Mouse (Mus musculus) neural tube, embryonic 12.5 days (tissue): Measurements from ENCODE around the gene Atg9b. TPM values are rescaled to one million over a fixed set of nuclear protein-coding genes. Genes with fewer than 3 reads are reported as not detected.

Experiments used
- ATAC-seq: fragments of 200-750 bp; cut with Nextera tagmentation; 2 replicates; pipeline ENCODE4 v1.8.0; 2017; ENCODE audit warnings: low read depth, mild to moderate bottlenecking, moderate TSS enrichment, moderate library complexity; ENCODE audit not compliant: low FRiP score
- H3K27ac ChIP-seq: fragments of 300-500 bp; sonication (generic); 2 replicates; pipeline ENCODE4 v1.5.1; 2016
- H3K27me3 ChIP-seq: fragments of 300-500 bp; sonication (generic); replicated peaks from 2 replicates; pipeline ENCODE4 v1.6.1; 2016; ENCODE audit warnings: mild to moderate bottlenecking
- H3K36me3 ChIP-seq: fragments of 300-500 bp; sonication (generic); 2 replicates; pipeline ENCODE4 v1.6.1; 2016; ENCODE audit warnings: mild to moderate bottlenecking
- H3K4me1 ChIP-seq: fragments of 300-500 bp; sonication (generic); 2 replicates; pipeline ENCODE4 v1.6.1; 2016
- H3K4me2 ChIP-seq: fragments of 300-500 bp; sonication (generic); replicated peaks from 2 replicates; pipeline ENCODE4 v1.6.1; 2016; ENCODE audit warnings: mild to moderate bottlenecking
- H3K4me3 ChIP-seq: fragments of 300-500 bp; sonication (generic); 2 replicates; pipeline ENCODE4 v1.5.1; 2016
- H3K9ac ChIP-seq: fragments of 300-500 bp; sonication (generic); 2 replicates; pipeline ENCODE4 v1.6.1; 2016; ENCODE audit warnings: mild to moderate bottlenecking
- H3K9me3 ChIP-seq: fragments of 300-500 bp; sonication (generic); 2 replicates; pipeline ENCODE4 v1.6.1; 2016; ENCODE audit warnings: mild to moderate bottlenecking
- WGBS: fragments of 180-500 bp; shearing (Covaris S2); methylation state at CpG from one replicate; pipeline ENCODE4 v1.1.7; 2016; 5-methylcytosine and 5-hydroxymethylcytosine counted together
- polyA plus RNA-seq: library from polyadenylated mRNA; unstranded; fragments of >200 nt; fragmentation: Nextera tagmentation; extraction: Ambion mirVana; gene quantifications from 2 replicates; pipeline ENCODE4 v1.2.1, GENCODE M21; 2016

Atg9b gene
- polyA plus RNA-seq, 1 experiment from 2014 or later: 0.35 TPM

DNA sequence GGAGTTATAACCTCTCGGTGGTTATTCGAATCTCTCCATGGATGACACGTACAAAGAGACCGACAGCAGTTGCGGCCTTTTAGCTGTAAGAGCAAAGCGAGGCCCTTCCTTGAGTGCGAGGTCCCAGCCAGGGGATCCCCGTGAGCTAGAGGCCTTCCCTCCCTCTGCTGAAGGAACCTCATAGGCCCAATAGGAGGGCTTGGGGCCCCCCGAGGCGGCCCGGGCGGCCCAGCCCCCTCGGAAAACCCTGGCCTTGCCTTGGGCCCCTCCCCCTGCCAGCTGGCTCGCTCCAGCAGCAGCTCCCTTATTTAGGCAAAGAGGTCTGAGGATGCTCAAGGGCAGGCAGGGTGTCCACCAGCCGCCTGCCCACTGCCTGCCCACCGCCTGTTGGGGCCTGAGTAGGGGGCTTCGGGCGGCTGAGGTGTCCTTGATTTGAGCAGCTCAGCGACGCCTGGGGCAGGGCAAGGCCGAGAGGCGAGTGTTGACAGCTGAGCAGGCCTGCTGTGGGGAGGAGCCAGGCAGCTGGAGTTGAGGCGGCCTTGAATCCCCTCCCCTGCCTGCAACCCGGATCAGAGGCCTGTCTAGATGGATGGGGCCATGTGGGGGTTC is 39.6 kb downstream of the Atg9b start:
- H3K27ac ChIP-seq: peak overlapping the region; percentile 98
- H3K4me2 ChIP-seq: peak overlapping the region; percentile 98
- H3K9me3 ChIP-seq: no peaks in the 10 kb centered on the region
- peaks cover 65% of the 10 kb centered on the region for H3K4me1 ChIP-seq
- H3K36me3 ChIP-seq: no peaks in the 10 kb centered on the region
- 1% methylated on average over 24 of the region's 24 CpGs for WGBS
- H3K4me3 ChIP-seq: peak overlapping the region; percentile 77
- peak; percentile 39 for ATAC-seq
- peaks cover 21% of the 10 kb centered on the region for H3K27me3 ChIP-seq
- H3K9ac ChIP-seq: peak overlapping the region; percentile 86

DNA sequence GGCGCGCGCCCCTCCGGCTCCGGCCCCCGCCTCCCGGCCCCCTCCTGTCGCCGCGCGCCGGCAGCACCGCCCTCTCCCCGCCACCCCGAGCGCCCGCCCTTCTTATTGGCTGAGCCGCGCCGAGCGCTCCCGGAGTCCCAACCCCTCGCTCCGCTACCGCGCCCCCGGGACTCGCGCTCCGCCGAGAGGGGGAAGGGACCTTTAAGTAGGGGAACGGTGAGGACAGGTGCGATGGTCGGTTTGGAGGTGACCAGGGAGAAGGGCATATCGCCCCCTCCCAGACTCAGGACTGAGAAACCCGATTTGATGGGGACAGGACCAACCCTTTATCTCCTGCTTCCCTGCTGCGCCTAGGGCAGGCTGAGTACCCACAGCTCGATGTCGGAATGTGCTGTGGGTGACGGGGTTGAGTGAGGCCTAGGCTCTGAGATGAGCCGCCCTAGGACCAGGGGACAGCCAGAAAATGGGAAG is 40.2 kb downstream of the Atg9b start:
- peak overlapping the region; percentile 77 for H3K4me3 ChIP-seq
- peaks cover 67% of the 10 kb centered on the region for H3K4me1 ChIP-seq
- H3K4me2 ChIP-seq: peak overlapping the region; percentile 98
- under 1% methylated on average over 41 of the region's 41 CpGs for WGBS
- H3K27me3 ChIP-seq: peaks cover 22% of the 10 kb centered on the region
- H3K9me3 ChIP-seq: no peaks in the 10 kb centered on the region
- no peaks in the 10 kb centered on the region for H3K36me3 ChIP-seq
- H3K9ac ChIP-seq: peak overlapping the region; percentile 86
- peak overlapping the region; percentile 98 for H3K27ac ChIP-seq
- ATAC-seq: peak; percentile 82

DNA sequence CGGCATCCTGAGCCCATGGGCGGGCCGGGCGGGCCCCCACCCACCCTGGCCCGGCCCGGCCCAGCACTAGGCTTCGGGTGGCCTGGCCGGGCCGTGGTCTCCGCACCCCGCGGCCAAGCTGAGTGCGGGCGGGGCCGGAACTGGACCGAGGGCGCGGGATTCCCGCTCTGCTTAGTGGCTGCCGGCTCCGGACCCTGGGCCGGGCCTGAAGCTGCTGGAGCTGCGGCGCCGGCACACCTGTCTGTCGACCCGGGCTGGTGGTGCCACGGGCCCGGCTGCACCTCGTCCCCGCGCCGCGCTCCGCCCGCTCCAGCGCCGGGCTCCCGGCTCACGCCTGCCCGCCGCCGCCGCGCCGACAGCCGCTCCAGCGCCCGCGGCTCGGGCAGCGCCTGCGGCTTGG is 40.7 kb downstream of the Atg9b start, which contains the start of gene Kcnh2:
Gene Kcnh2 (minus strand): TSS at position 327 of the 400 bp plus-strand sequence.
- H3K36me3 ChIP-seq: no peaks in the 10 kb centered on the region
- H3K27me3 ChIP-seq: peaks cover 22% of the 10 kb centered on the region
- peak within 1 kb of the TSS; percentile 86 for H3K9ac ChIP-seq
- peak within 1 kb of the TSS; percentile 77 for H3K4me3 ChIP-seq
- ATAC-seq: peak; percentile 42
- H3K27ac ChIP-seq: peak within 1 kb of the TSS; percentile 98
- 0% methylated on average over 38 of the region's 53 CpGs for WGBS
- H3K4me1 ChIP-seq: peaks cover 67% of the 10 kb centered on the region
- no peaks in the 10 kb centered on the region for H3K9me3 ChIP-seq
- peak within 1 kb of the TSS; percentile 98 for H3K4me2 ChIP-seq

DNA sequence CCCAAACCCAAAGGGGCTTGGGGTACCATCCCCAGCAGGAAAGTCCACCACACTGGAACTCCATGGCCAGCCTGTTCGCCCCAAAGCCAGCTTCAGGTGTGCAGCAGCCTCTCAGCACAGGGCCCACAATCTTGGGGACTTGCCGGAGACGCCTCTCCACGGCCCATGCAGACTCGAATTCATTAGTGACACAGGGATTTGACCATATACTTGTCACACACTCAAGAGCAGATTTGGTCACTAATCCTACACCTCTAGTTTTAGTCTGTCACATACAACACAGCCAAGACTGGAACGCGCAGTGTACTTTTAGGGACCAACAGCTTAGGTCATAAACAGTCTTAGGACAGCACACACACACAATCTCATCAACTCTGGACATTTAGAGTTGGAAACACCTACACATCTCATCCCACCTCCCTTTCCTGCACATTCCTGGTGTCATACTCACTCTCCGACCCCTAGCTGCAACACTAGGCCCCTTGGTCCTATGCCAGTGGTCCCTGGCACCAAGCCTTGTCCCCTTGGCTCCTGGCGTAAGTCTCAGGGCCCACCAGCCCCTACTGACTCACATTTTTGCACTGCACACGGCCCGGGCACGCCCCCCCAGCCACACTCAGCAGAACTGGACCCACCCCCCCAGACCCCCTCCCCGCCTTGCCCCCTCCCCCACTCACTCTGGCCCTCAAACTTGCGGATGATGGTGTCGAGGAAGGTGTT is 41.3 kb downstream of the Atg9b start:
- Histone ChIP-seq H3K27me3 (peaks cover 22% of the 10 kb centered on the region), H3K4me2 (peak overlapping the region; percentile 98)

DNA sequence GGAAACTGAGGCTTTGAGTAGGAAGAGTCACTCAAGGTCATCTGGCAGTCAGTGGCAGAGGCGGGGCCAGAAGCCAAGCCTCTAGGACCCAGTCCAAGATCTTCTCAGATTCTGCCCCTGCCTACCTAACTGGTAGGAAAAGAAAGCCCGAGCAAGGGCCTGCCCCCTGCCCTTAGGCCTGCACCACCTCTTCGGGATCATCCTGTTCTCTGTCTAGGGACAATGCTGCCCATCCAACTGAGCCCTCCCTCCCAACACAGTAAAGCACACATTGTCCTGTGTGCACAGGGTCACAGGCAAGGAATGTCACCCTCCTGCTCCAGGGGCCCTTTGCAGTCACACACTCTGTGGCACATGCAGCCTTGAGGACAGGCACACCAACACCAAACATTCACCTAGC is 41.9 kb downstream of the Atg9b start:
- H3K9ac ChIP-seq: peak overlapping the region; percentile 86; the same call in 1 of the 2 replicates
- peak overlapping the region; percentile 77 for H3K4me3 ChIP-seq
- H3K27me3 ChIP-seq: peaks cover 22% of the 10 kb centered on the region
- H3K4me2 ChIP-seq: peak overlapping the region; percentile 98
- WGBS: 61% methylated on average over 3 of the region's 3 CpGs
- H3K27ac ChIP-seq: no peak overlapping the region
- H3K36me3 ChIP-seq: no peaks in the 10 kb centered on the region
- H3K4me1 ChIP-seq: peaks cover 73% of the 10 kb centered on the region
- no peak for ATAC-seq
- H3K9me3 ChIP-seq: no peaks in the 10 kb centered on the region

More for the DNA sequence above, 41.3 kb downstream of the Atg9b start:
- H3K27ac ChIP-seq: peak overlapping the region; percentile 68; the same call in 1 of the 2 replicates
- 34% methylated on average over 15 of the region's 15 CpGs for WGBS
- H3K4me3 ChIP-seq: peak overlapping the region; percentile 77
- peaks cover 67% of the 10 kb centered on the region for H3K4me1 ChIP-seq
- no peaks in the 10 kb centered on the region for H3K9me3 ChIP-seq
- H3K9ac ChIP-seq: peak overlapping the region; percentile 86
- H3K36me3 ChIP-seq: no peaks in the 10 kb centered on the region
- ATAC-seq: no peak

DNA sequence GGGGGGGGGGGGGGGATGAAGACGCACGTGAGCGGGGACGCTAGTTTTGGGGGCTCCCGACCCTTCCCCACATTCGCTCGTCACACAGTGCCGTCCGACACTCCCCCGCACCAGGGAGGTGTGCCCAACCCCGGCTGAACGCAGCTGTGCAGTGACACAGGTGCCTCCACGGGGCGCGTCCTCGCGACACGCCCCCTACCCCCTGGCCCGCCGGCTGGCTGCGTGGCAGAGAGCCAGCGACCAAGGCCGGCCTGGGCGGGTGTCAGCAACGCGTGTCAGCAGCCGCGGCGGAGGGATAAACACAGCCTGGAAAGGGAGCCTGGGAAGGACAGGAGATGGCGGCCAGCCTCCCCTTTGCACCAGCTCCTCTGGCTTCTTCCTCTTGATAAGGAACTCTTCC is 43.4 kb downstream of the Atg9b start:
- H3K27ac ChIP-seq: no peak overlapping the region
- H3K27me3 ChIP-seq: peaks cover 22% of the 10 kb centered on the region
- no peak for ATAC-seq
- no peaks in the 10 kb centered on the region for H3K36me3 ChIP-seq
- WGBS: 1% methylated on average over 30 of the region's 30 CpGs
- peak overlapping the region; percentile 98 for H3K4me2 ChIP-seq
- H3K4me3 ChIP-seq: peak overlapping the region; percentile 48
- H3K4me1 ChIP-seq: peaks cover 82% of the 10 kb centered on the region
- H3K9me3 ChIP-seq: no peaks in the 10 kb centered on the region
- peak overlapping the region; percentile 65 for H3K9ac ChIP-seq

DNA sequence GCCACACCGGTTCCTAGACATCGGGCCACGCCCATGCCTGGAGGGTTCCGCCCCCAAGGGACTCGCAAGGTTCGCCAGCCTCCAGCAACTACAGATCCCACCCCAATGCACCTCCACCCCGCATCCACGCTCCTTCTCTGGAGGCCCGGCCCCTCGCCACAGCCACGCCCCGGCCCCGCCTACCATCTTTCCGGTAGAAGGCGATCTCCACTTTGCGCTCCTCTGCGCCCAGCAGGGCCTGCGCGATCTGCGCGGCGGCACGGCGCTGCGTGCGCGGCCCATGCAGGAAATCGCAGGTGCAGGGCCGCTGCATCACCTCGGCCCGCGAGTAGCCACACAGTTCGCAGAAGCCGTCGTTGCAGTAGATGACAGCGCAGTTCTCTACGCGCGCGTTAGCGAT is 43.8 kb downstream of the Atg9b start:
- Histone ChIP-seq H3K36me3 (no peaks in the 10 kb centered on the region), H3K4me2 (peak overlapping the region; percentile 98), H3K27ac (no peak overlapping the region), H3K27me3 (peaks cover 22% of the 10 kb centered on the region), H3K4me3 (peak overlapping the region; percentile 48), H3K4me1 (peaks cover 82% of the 10 kb centered on the region), H3K9me3 (no peaks in the 10 kb centered on the region), H3K9ac (peak overlapping the region; percentile 65)
- peak; percentile 7; the same call in 1 of the 2 replicates for ATAC-seq
- under 1% methylated on average over 41 of the region's 41 CpGs for WGBS

DNA sequence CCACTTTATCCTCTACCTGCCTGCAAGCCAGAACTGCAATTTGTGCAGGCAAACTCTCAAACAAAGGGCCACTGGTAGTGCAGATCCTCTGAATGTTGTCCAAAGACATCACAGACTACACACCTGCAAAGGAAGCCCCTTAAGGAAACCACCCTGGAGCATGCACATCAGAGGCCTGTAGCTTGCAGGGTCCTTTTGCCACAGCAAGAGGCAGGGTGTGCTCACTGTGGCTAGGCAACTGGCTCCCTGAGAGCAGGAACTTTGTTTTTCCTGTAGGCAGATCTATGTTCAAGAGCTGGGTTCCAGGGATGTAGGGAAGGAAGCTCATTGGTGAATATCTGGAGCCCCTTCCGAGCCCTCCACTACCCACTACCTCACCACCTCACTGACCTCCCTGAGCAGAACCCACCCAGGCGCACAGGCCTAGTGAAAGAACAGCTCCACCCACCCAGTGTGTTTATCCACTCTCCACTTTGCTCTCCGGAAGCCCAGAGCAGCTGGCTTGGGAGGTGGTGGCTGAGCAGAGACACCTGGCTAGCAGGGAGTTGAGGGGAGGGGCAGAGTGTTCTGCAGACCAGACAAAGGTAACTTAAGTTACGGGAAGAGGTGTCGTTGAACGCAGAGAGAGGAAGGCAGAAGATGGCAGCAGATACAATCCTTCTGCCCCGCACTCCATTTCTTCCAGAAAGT is 44.6 kb downstream of the Atg9b start:
- Histone ChIP-seq H3K4me2 (peak overlapping the region; percentile 98), H3K36me3 (no peaks in the 10 kb centered on the region), H3K4me1 (peaks cover 80% of the 10 kb centered on the region), H3K4me3 (no peak overlapping the region), H3K9me3 (no peaks in the 10 kb centered on the region), H3K27ac (no peak overlapping the region), H3K9ac (0 out of 2 replicates have a peak overlapping the region, but pooled peaks have one; percentile 10), H3K27me3 (peaks cover 22% of the 10 kb centered on the region)
- no peak for ATAC-seq
- 50% methylated on average over 7 of the region's 7 CpGs for WGBS

DNA sequence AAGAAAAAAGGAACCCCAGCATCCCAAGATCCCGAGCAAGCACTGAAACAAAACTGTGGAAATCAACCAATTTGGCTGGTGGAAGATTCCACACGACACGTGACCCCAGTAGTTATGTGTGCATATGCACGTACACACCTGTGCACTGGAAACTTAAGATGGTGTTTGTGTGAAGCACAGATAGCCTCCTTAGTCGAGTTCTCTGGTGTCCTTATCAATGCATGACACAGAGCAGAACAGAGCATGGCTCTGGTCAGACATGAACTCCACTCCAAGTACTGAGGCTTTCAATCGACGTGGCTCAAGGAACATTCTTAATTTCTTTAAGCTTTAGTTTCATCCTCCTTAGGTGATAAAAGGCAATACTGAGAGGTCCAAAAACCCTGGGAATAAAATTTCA is 45.6 kb downstream of the Atg9b start:
- Histone ChIP-seq H3K4me2 (no peak overlapping the region), H3K27ac (no peak overlapping the region), H3K9me3 (no peaks in the 10 kb centered on the region), H3K4me1 (peaks cover 80% of the 10 kb centered on the region), H3K9ac (no peak overlapping the region), H3K36me3 (no peaks in the 10 kb centered on the region), H3K27me3 (peaks cover 22% of the 10 kb centered on the region), H3K4me3 (no peak overlapping the region)
- WGBS: 90% methylated on average over 7 of the region's 7 CpGs
- no peak for ATAC-seq

DNA sequence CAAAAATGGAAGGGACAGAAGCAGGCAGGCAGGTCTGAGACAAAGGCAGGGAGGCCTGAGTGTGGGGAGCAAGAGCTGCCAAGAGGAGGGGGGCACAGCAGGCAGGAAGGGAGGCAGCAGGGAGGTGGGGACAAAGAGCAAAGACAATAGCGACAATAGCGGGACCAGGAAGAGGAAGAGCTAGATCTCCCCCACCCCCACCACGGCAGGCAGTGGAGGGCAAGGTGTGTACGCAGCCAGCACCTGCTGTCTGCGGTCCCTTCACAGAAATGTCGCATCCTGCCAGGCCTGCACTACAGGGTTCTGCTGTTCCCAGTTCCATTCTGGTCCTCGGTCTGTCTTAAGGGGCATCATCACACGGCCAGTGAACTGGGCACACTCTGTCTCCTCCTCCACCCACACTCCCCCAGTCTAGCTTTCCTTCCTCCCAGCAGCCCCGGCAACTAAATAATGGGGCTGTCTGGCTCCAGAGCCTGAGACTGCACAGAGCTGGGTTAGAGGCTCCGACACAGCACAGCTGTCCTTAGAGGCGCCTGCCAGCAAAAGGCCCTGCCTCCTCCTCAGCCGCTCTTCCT is 47.4 kb downstream of the Atg9b start:
- Histone ChIP-seq H3K36me3 (no peaks in the 10 kb centered on the region), H3K27ac (peak overlapping the region; percentile 92), H3K9ac (peak overlapping the region; percentile 55), H3K9me3 (no peaks in the 10 kb centered on the region), H3K4me2 (peak overlapping the region; percentile 49), H3K4me1 (peaks cover 63% of the 10 kb centered on the region), H3K4me3 (no peak overlapping the region), H3K27me3 (peaks cover 13% of the 10 kb centered on the region)
- ATAC-seq: peak; percentile 46
- WGBS: 7% methylated on average over 12 of the region's 12 CpGs

DNA sequence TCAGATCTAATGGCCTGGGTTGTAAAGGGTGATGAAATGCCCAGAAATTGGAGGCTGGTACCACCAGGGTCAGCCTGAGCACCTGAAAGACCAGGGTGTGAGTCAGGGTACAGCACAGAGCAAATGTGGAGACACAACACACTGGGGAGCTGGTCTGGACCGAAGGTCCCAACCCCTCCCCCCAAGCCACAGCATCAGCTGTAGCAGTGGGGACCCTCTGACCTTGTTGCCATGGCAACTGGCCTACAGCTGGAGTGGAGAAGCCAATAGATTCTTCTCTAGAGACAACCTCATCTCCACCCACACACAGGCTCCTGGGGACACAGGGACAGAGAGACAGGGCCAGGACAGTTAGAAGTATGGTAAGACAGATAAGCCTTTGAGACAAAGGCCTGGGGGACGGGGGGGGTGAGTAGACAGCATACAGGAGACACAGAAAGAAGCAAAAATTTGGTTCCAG is 47.9 kb downstream of the Atg9b start:
- Histone ChIP-seq H3K27ac (peak overlapping the region; percentile 92), H3K4me1 (peaks cover 57% of the 10 kb centered on the region), H3K9ac (peak overlapping the region; percentile 55; the same call in 1 of the 2 replicates), H3K4me2 (peak overlapping the region; percentile 49), H3K9me3 (no peaks in the 10 kb centered on the region), H3K4me3 (no peak overlapping the region), H3K27me3 (peaks cover 7% of the 10 kb centered on the region), H3K36me3 (no peaks in the 10 kb centered on the region)
- peak; percentile 56 for ATAC-seq
- 1% methylated on average over 2 of the region's 2 CpGs for WGBS
